Mouse (Mus musculus) embryonic facial prominence, embryonic 12.5 days (tissue): ENCODE data around the gene Fat3. TPM values are rescaled to one million over a fixed set of nuclear protein-coding genes. Genes with fewer than 3 reads are reported as not detected.

Experiments
- ATAC-seq: fragments of 200-750 bp; cut with Nextera tagmentation; 2 replicates; pipeline ENCODE4 v1.8.0; 2017; ENCODE audit not compliant: insufficient number of reproducible peaks, insufficient read depth, low FRiP score, low TSS enrichment
- H3K27ac ChIP-seq: fragments of 300-500 bp; sonication (generic); 2 replicates; pipeline ENCODE4 v1.5.1; 2016; ENCODE audit warnings: mild to moderate bottlenecking
- H3K27me3 ChIP-seq: fragments of 300-500 bp; sonication (generic); 2 replicates; pipeline ENCODE4 v1.6.1; 2016; ENCODE audit warnings: mild to moderate bottlenecking, moderate library complexity
- H3K36me3 ChIP-seq: fragments of 300-500 bp; sonication (generic); 2 replicates; pipeline ENCODE4 v1.6.1; 2016; ENCODE audit warnings: mild to moderate bottlenecking
- H3K4me1 ChIP-seq: fragments of 300-500 bp; sonication (generic); 2 replicates; pipeline ENCODE4 v1.6.1; 2016
- H3K4me2 ChIP-seq: fragments of 300-500 bp; sonication (generic); replicated peaks from 2 replicates; pipeline ENCODE4 v1.6.1; 2016; ENCODE audit warnings: mild to moderate bottlenecking, moderate library complexity
- H3K4me3 ChIP-seq: fragments of 300-500 bp; sonication (generic); 2 replicates; pipeline ENCODE4 v1.5.1; 2016; ENCODE audit warnings: mild to moderate bottlenecking
- H3K9ac ChIP-seq: fragments of 300-500 bp; sonication (generic); 2 replicates; pipeline ENCODE4 v1.6.1; 2016; ENCODE audit warnings: mild to moderate bottlenecking, moderate library complexity
- H3K9me3 ChIP-seq: fragments of 300-500 bp; sonication (generic); 2 replicates; pipeline ENCODE4 v1.6.1; 2016; ENCODE audit warnings: mild to moderate bottlenecking, moderate library complexity
- WGBS: fragments of 180-500 bp; shearing (Covaris S2); methylation state at CpG from one replicate; pipeline ENCODE4 v1.1.7; 2016; 5-methylcytosine and 5-hydroxymethylcytosine counted together
- polyA plus RNA-seq: library from polyadenylated mRNA; unstranded; fragments of >200 nt; fragmentation: Nextera tagmentation; extraction: Ambion mirVana; gene quantifications from 2 replicates; pipeline ENCODE4 v1.2.1, GENCODE M21; 2016

The Fat3 gene
- polyA plus RNA-seq, 1 experiment from 2014 or later = 3.2 TPM

DNA sequence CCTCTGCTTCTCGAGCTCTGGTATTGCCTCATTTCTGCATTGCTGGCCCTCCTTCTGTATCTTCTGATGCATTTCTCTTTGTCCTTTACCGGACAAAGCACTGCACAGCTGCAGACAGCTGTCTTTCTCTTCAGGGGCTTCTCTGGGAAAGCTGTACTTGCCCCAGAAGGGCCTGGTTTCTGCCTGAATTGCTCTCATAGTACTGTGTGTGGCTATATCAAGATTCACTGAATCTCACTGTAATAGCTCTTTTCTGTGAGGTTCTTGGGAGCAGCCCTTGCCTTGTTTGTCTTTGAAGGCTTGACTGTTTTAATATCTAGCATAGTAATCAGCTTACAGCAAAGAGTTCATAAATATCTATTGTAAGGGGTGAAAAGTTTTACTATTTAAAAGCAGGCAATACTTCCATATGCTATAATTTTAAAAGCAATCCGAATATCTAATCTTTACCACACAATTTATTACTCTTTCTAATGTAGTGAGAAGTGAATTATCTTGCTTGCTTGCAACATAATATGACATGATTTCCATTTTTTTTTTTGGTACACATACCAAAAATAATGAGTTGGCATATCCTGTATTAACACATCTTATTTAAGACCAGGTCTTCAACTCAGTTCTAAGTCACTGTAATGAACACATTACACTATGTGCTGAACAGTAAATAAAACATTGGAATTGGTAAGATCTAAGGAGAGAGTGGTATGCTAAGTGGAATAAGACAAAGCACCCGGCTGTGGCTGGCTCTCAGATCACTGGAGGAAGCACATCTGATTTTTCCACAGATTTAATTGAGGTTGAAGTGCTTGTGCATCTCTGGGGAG lies 348.1 kb downstream of the Fat3 start:
- H3K27ac ChIP-seq = no peak overlapping the region
- no peaks in the 10 kb centered on the region for H3K36me3 ChIP-seq
- 56% methylated on average over 4 of the region's 4 CpGs for WGBS

DNA sequence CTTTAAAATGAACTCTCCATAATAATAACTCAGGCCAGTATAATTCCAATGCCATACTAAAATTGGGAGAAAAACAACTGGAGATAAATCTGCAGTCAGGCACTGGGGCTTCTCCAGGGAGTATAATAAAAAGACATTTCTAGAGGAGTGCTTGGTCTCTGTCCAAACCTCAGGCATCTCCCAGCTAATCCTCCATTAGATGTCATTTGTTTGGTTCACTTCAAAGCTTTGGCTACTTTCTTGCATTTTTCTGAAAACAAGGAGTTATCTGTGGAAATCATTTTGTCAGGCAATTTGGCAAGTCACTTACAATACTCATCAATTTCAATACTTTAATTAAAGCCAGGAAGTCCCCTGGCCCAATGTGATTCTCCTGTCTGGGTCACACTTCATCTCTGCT lies 351.0 kb downstream of the Fat3 start:
- ATAC-seq = no peak
- Histone ChIP-seq H3K4me2 (no peak overlapping the region), H3K27ac (no peak overlapping the region), H3K36me3 (no peaks in the 10 kb centered on the region), H3K9me3 (no peaks in the 10 kb centered on the region), H3K4me1 (no peaks in the 10 kb centered on the region), H3K4me3 (no peak overlapping the region), H3K9ac (no peak overlapping the region), H3K27me3 (no peaks in the 10 kb centered on the region)

More for the DNA sequence above, 348.1 kb downstream of the Fat3 start:
- Histone ChIP-seq H3K9ac (no peak overlapping the region), H3K4me2 (no peak overlapping the region), H3K27me3 (no peaks in the 10 kb centered on the region), H3K4me3 (no peak overlapping the region), H3K4me1 (no peaks in the 10 kb centered on the region), H3K9me3 (no peaks in the 10 kb centered on the region)
- ATAC-seq = no peak

DNA sequence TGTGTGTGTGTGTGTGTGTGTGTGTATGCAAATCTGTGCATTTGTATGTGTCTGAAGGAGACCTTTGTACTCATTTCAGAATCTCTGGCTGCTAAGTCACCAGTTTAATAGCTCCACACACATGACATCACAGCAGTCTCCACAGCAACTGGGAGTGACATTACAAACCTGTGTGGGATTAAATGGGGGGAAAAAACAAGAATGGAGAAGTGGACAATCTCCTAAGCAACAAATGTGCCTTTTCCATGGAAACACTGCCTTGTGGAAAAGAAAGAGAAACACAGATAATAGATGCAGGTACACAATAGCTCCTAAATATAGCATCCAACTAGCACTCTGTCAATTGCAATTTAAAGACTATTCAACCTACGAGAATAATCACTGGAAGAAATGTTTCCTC lies 353.4 kb downstream of the Fat3 start:
- Histone ChIP-seq H3K27ac (no peak overlapping the region), H3K4me1 (no peaks in the 10 kb centered on the region), H3K9ac (no peak overlapping the region), H3K9me3 (no peaks in the 10 kb centered on the region), H3K4me2 (no peak overlapping the region), H3K4me3 (no peak overlapping the region), H3K36me3 (no peaks in the 10 kb centered on the region), H3K27me3 (no peaks in the 10 kb centered on the region)
- no peak for ATAC-seq
- 83% methylated on average over 1 of the region's 1 CpGs for WGBS

GRCm38 (mm10) chr9:16144684-16145083 lies 356.4 kb downstream of the Fat3 start:
- no peaks in the 10 kb centered on the region for H3K27me3 ChIP-seq
- WGBS = 56% methylated on average over 3 of the region's 3 CpGs
- no peaks in the 10 kb centered on the region for H3K36me3 ChIP-seq
- H3K4me1 ChIP-seq = no peaks in the 10 kb centered on the region
- H3K9ac ChIP-seq = no peak overlapping the region
- ATAC-seq = no peak
- H3K9me3 ChIP-seq = no peaks in the 10 kb centered on the region
- H3K4me2 ChIP-seq = no peak overlapping the region
- H3K27ac ChIP-seq = no peak overlapping the region
- no peak overlapping the region for H3K4me3 ChIP-seq

- Histone ChIP-seq H3K27ac (no peak overlapping the region), H3K9me3 (no peaks in the 10 kb centered on the region), H3K27me3 (no peaks in the 10 kb centered on the region), H3K36me3 (no peaks in the 10 kb centered on the region), H3K4me3 (no peak overlapping the region), H3K4me2 (no peak overlapping the region), H3K9ac (no peak overlapping the region), H3K4me1 (peaks cover 5% of the 10 kb centered on the region; the same call in 1 of the 2 replicates)
- whole genome bisulfite sequencing = 77% methylated on average over 6 of the region's 6 CpGs
- no peak for ATAC-seq
Measured at GRCm38 (mm10) chr9:16139300-16139699, 361.8 kb downstream of the Fat3 start.

- no peaks in the 10 kb centered on the region for H3K36me3 ChIP-seq
- no peak for ATAC-seq
- no peak overlapping the region for H3K4me3 ChIP-seq
- H3K9ac ChIP-seq = no peak overlapping the region
- H3K4me2 ChIP-seq = no peak overlapping the region
- H3K9me3 ChIP-seq = no peaks in the 10 kb centered on the region
- no peaks in the 10 kb centered on the region for H3K27me3 ChIP-seq
- WGBS = 84% methylated on average over 2 of the region's 2 CpGs
- H3K27ac ChIP-seq = no peak overlapping the region
- H3K4me1 ChIP-seq = no peaks in the 10 kb centered on the region
Measured at GRCm38 (mm10) chr9:16133098-16133497, 368.0 kb downstream of the Fat3 start.

DNA sequence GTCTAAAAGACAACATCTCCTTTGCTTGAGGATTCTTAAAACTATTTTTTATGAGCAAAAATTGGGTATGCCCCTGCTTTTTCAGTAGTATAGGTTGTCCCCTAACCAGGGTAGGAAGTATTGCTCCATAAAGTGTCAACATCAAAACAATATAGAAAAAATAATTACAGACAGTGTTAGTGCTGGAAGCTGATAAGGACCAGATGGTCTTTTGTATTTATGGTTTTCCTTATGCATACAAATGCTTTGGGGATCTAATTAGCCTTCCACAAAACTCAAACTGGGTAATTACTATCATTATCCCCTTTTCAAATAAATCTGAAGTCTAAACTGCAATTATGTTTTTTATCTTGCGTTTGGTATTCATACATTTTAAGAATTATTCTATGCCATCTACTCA lies 368.5 kb downstream of the Fat3 start:
- WGBS = 66% methylated on average over 1 of the region's 1 CpGs
- H3K27me3 ChIP-seq = no peaks in the 10 kb centered on the region
- no peak overlapping the region for H3K4me2 ChIP-seq
- no peaks in the 10 kb centered on the region for H3K9me3 ChIP-seq
- no peak overlapping the region for H3K4me3 ChIP-seq
- H3K27ac ChIP-seq = no peak overlapping the region
- H3K9ac ChIP-seq = no peak overlapping the region
- ATAC-seq = no peak
- no peaks in the 10 kb centered on the region for H3K36me3 ChIP-seq
- no peaks in the 10 kb centered on the region for H3K4me1 ChIP-seq

- 85% methylated on average over 5 of the region's 5 CpGs for WGBS
- H3K9me3 ChIP-seq = no peaks in the 10 kb centered on the region
- H3K9ac ChIP-seq = no peak overlapping the region
- H3K4me2 ChIP-seq = no peak overlapping the region
- H3K4me3 ChIP-seq = no peak overlapping the region
- H3K36me3 ChIP-seq = no peaks in the 10 kb centered on the region
- no peaks in the 10 kb centered on the region for H3K4me1 ChIP-seq
- ATAC-seq = no peak
- H3K27ac ChIP-seq = no peak overlapping the region
- no peaks in the 10 kb centered on the region for H3K27me3 ChIP-seq
Measured at GRCm38 (mm10) chr9:16121756-16122155, 379.3 kb downstream of the Fat3 start.

DNA sequence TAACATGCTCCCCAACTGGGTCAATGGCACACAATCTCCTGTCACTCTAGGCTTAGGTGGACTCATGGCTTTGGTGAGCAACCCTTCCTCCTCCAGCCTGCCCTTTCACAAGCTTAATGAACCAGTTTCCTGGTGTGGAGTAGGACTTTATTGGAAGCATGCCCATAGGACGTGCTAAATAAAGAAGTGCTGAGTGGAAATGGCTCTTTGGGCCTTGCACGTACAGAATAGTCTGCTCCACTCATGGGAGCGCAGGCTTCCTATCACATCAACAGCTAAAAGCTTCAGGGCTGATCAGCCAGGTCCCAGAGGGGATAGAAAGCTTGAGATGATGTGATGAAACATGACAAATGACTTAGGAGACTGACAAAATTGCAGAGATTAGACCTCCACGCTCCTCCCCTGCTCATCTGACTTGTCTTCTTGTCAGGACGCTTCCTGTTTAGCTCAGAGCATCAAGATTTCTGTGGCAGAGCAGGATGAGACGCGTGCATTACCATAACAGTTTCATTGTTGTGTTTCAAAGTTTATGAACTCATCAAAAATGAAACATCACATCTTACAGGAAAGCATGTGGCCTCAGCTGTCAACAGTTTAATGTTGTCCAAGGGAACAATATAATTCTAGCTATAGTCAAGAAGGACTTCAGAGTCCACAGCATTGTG lies 386.1 kb downstream of the Fat3 start:
- no peaks in the 10 kb centered on the region for H3K9me3 ChIP-seq
- H3K4me1 ChIP-seq = no peaks in the 10 kb centered on the region
- 56% methylated on average over 7 of the region's 7 CpGs for WGBS
- no peak overlapping the region for H3K4me3 ChIP-seq
- H3K4me2 ChIP-seq = no peak overlapping the region
- no peak overlapping the region for H3K27ac ChIP-seq
- no peak overlapping the region for H3K9ac ChIP-seq
- H3K36me3 ChIP-seq = no peaks in the 10 kb centered on the region
- ATAC-seq = no peak
- H3K27me3 ChIP-seq = no peaks in the 10 kb centered on the region

DNA sequence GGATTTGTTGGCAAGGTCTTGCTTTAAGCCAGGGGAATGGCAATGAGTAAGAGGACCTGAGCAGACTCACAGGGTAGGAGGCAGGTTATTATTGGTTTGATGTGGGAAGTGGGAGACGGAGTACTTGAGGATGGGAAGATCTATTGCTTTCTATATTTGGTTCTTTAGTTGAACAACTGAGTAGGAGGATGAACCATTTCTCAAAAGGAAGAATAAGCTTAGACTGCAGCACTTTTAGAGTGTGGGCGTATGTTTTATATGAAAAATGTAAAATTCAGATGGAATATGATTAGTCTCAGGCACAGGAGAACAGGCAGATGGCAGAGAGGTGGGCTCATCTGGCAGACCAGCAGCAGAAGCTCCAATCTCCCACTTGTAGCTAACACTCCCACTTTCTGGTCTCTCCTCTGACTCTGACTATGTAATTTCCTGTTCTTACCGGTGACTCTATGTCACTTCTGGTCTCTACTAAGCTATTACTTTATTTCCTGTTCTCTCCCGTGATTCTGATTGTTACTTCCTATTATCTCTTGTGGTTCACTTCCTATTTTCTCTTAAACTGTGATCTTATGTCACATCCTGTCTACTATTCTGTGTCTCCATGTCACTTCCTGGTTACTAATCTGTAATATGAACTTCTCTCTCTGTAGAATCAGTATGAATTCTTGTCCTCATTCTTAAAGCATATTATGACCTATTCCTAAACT lies 387.0 kb downstream of the Fat3 start:
- Histone ChIP-seq H3K27me3 (no peaks in the 10 kb centered on the region), H3K36me3 (no peaks in the 10 kb centered on the region), H3K9me3 (no peaks in the 10 kb centered on the region), H3K27ac (no peak overlapping the region), H3K4me3 (no peak overlapping the region), H3K4me2 (no peak overlapping the region), H3K9ac (no peak overlapping the region), H3K4me1 (no peaks in the 10 kb centered on the region)
- 70% methylated on average over 4 of the region's 4 CpGs for WGBS
- ATAC-seq = no peak

DNA sequence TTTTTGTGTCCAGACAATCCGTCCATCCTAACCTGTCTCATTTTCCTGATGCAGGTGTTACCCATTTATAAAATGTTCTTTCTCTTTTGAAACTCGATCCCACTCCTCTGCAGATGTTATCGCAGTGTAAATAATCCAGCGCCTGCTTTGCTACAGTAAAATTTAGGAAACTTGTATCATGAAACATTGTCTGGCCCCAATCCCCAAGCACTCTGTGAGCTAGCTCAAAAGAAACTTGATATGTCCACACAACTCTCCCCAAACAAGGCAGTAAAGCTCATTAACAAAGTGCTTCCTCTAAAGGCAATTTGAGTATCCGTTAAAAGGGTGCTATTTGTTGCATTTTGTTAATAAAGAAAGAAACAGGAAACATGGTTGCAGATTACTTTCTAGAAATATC lies 393.2 kb downstream of the Fat3 start:
- Histone ChIP-seq H3K4me2 (no peak overlapping the region), H3K4me3 (no peak overlapping the region), H3K9ac (no peak overlapping the region), H3K4me1 (peaks cover 15% of the 10 kb centered on the region; the same call in 1 of the 2 replicates), H3K27ac (no peak overlapping the region), H3K9me3 (no peaks in the 10 kb centered on the region), H3K27me3 (no peaks in the 10 kb centered on the region), H3K36me3 (no peaks in the 10 kb centered on the region)
- 21% methylated on average over 5 of the region's 5 CpGs for WGBS
- ATAC-seq = no peak

GRCm38 (mm10) chr9:16107386-16107785 lies 393.7 kb downstream of the Fat3 start:
- 49% methylated on average over 5 of the region's 5 CpGs for WGBS

More at GRCm38 (mm10) chr9:16107386-16107785, 393.7 kb downstream of the Fat3 start:
- H3K9ac ChIP-seq = no peak overlapping the region
- no peaks in the 10 kb centered on the region for H3K27me3 ChIP-seq
- H3K27ac ChIP-seq = no peak overlapping the region
- H3K4me3 ChIP-seq = no peak overlapping the region
- no peaks in the 10 kb centered on the region for H3K9me3 ChIP-seq
- no peak for ATAC-seq
- peaks cover 15% of the 10 kb centered on the region; the same call in 1 of the 2 replicates for H3K4me1 ChIP-seq
- no peak overlapping the region for H3K4me2 ChIP-seq
- no peaks in the 10 kb centered on the region for H3K36me3 ChIP-seq
